11 mouse cellular contexts compared by ENCODE assay signal in genomic region chr6:134956388-134956787, GRCm38 (mm10). TPM values are rescaled to one million over a fixed set of nuclear protein-coding genes. Genes with fewer than 3 reads are reported as not detected.
DNase-seq lines count a peak whose midpoint lies in the region; ATAC-seq lines count a peak whose summit lies in the region.
"Had no signal": no experiment of that assay in that cellular context is flagged by ENCODE, and none has a peak within 500 bp of the region (broad histone marks: within the 10 kb centered on the region; RNA-seq: fewer than 3 reads in every experiment).

No protein-coding gene starts in this region.

- H3K9me3 ChIP-seq in kidney, embryonic 16.5 days (ENCODE audit: low read length): no peaks in the 10 kb centered on the region
- no peaks in the 10 kb centered on the region for H3K9me3 ChIP-seq in limb, embryonic 10.5 days (replicated peaks)
- H3K9me3 ChIP-seq: forebrain, embryonic 13.5 days; midbrain, embryonic 10.5 days had no signal

- no peak overlapping the region for H3K4me3 ChIP-seq in kidney, embryonic 16.5 days (ENCODE audit: low read length)
- no peak overlapping the region for H3K4me3 ChIP-seq in limb, embryonic 10.5 days
- H3K4me3 ChIP-seq: forebrain, embryonic 13.5 days; midbrain, embryonic 10.5 days had no signal

- 77% methylated on average over 4 of the region's 4 CpGs for WGBS in kidney, embryonic 16.5 days
- 81% methylated on average over 4 of the region's 4 CpGs for WGBS in limb, embryonic 10.5 days

- H3K4me2 ChIP-seq in kidney, embryonic 16.5 days (replicated peaks; ENCODE audit: low read depth, low read length): no peak overlapping the region
- H3K4me2 ChIP-seq: forebrain, embryonic 13.5 days had no signal

- no peak overlapping the region for H3K9ac ChIP-seq in kidney, embryonic 16.5 days (replicated peaks; ENCODE audit: low read length)
- H3K9ac ChIP-seq: forebrain, embryonic 13.5 days had no signal

- peaks cover 7% of the 10 kb centered on the region; the same call in 1 of the 2 replicates for H3K4me1 ChIP-seq in kidney, embryonic 16.5 days (ENCODE audit: insufficient read depth, low read length)
- no peaks in the 10 kb centered on the region; the same call in 1 of the 2 replicates for H3K4me1 ChIP-seq in limb, embryonic 10.5 days

- no peaks in the 10 kb centered on the region for H3K27me3 ChIP-seq in kidney, embryonic 16.5 days (ENCODE audit: insufficient read depth, low read length)
- H3K27me3 ChIP-seq in limb, embryonic 10.5 days (ENCODE audit: low read depth, poor library complexity, severe bottlenecking): no peaks in the 10 kb centered on the region

- 0 out of 2 replicates have a peak, but pooled peaks cover 4% of the 10 kb centered on the region for H3K36me3 ChIP-seq in kidney, embryonic 16.5 days (ENCODE audit: insufficient read depth, low read length)
- peaks cover 4% of the 10 kb centered on the region; the same call in 1 of the 2 replicates for H3K36me3 ChIP-seq in limb, embryonic 10.5 days

- no peak overlapping the region for H3K27ac ChIP-seq in kidney, embryonic 16.5 days (ENCODE audit: low read length)
- H3K27ac ChIP-seq in limb, embryonic 10.5 days: no peak overlapping the region
- H3K27ac ChIP-seq: forebrain, embryonic 13.5 days; midbrain, embryonic 10.5 days had no signal

- DNase-seq in kidney, adult 9 months: peak; percentile 27
- peak; percentile 28 for DNase-seq in A20 (ENCODE audit: low read depth, low spot score)
- peak; percentile 24 for DNase-seq in NIH3T3 (ENCODE audit: low read depth)
- DNase-seq in limb, embryonic 10.5 days (ENCODE audit: low spot score): no peak
- no peak for DNase-seq in heart, adult 18-20 months
- no peak for DNase-seq in embryo, embryonic 11 days
- DNase-seq: gastrocnemius, postnatal 36 days had no signal

- ATAC-seq in kidney, embryonic 16.5 days (ENCODE audit: low FRiP score, low TSS enrichment): no peak
- ATAC-seq in megakaryocyte-erythroid progenitor cell, adult 5-6 weeks (replicated peaks; ENCODE audit: low FRiP score, low TSS enrichment, poor library complexity, severe bottlenecking): 0 out of 2 replicates have a peak, but pooled peaks have one; percentile 38
- ATAC-seq: forebrain, embryonic 13.5 days had no signal

RNA-seq across cellular contexts. Expression of gene Apold1, which starts 25.1 kb away (rescaled TPM):
- polyA plus RNA-seq in kidney, embryonic 16.5 days (2015; fragmentation: Nextera tagmentation; extraction: Ambion mirVana): 3.7 and 4.4 TPM in 2 replicates
- total RNA-seq in megakaryocyte-erythroid progenitor cell, adult 5-6 weeks (2014; fragmentation: Nextera tagmentation): 0.90 and 1.5 TPM in 2 replicates
- 0.66 and 0.80 TPM in 2 replicates for total RNA-seq in megakaryocyte-erythroid progenitor cell, adult 5-6 weeks (2017)
- polyA plus RNA-seq in limb, embryonic 10.5 days (2016; fragmentation: Nextera tagmentation; extraction: Ambion mirVana): 2.4 and 3.1 TPM in 2 replicates
- total RNA-seq in heart, adult 18-20 months (2021): 1 to 10 TPM; 5.7 to 9.3 TPM

RNA-seq across cellular contexts. Expression of gene Cdkn1b, which starts 36.2 kb away (rescaled TPM):
- 13.4 and 15.1 TPM in 2 replicates for polyA plus RNA-seq in kidney, embryonic 16.5 days (2015; fragmentation: Nextera tagmentation; extraction: Ambion mirVana)
- total RNA-seq in megakaryocyte-erythroid progenitor cell, adult 5-6 weeks (2014; fragmentation: Nextera tagmentation): 17.2 and 22.1 TPM in 2 replicates
- 34.9 and 49.3 TPM in 2 replicates for total RNA-seq in megakaryocyte-erythroid progenitor cell, adult 5-6 weeks (2017)
- polyA plus RNA-seq in limb, embryonic 10.5 days (2016; fragmentation: Nextera tagmentation; extraction: Ambion mirVana): 8.4 and 10.3 TPM in 2 replicates
- total RNA-seq in heart, adult 18-20 months (2021): 10 to 100 TPM; 33.8 to 41.5 TPM

RNA-seq across cellular contexts. Expression of gene Ddx47, which starts 55.0 kb away (rescaled TPM):
- 126 TPM in 2 replicates for polyA plus RNA-seq in kidney, embryonic 16.5 days (2015; fragmentation: Nextera tagmentation; extraction: Ambion mirVana)
- 87.5 and 108 TPM in 2 replicates for total RNA-seq in megakaryocyte-erythroid progenitor cell, adult 5-6 weeks (2014; fragmentation: Nextera tagmentation)
- total RNA-seq in megakaryocyte-erythroid progenitor cell, adult 5-6 weeks (2017): 135 and 173 TPM in 2 replicates
- polyA plus RNA-seq in limb, embryonic 10.5 days (2016; fragmentation: Nextera tagmentation; extraction: Ambion mirVana): 129 and 134 TPM in 2 replicates
- total RNA-seq in heart, adult 18-20 months (2021): 10 to 100 TPM; 38.9 to 39.8 TPM

RNA-seq across cellular contexts. Expression of gene Gpr19, which starts 58.0 kb away (rescaled TPM):
- 13.5 and 13.6 TPM in 2 replicates for polyA plus RNA-seq in kidney, embryonic 16.5 days (2015; fragmentation: Nextera tagmentation; extraction: Ambion mirVana)
- 6.5 and 6.9 TPM in 2 replicates for total RNA-seq in megakaryocyte-erythroid progenitor cell, adult 5-6 weeks (2014; fragmentation: Nextera tagmentation)
- 4.5 and 7.0 TPM in 2 replicates for total RNA-seq in megakaryocyte-erythroid progenitor cell, adult 5-6 weeks (2017)
- 7.8 and 9.7 TPM in 2 replicates for polyA plus RNA-seq in limb, embryonic 10.5 days (2016; fragmentation: Nextera tagmentation; extraction: Ambion mirVana)
- 1 to 10 TPM; 3.9 to 5.0 TPM for total RNA-seq in heart, adult 18-20 months (2021)

Comparison
In these comparisons a context has a peak if more than half of its experiments do, and no peak if none do; other contexts are left out.
1. DNase-seq: peak in kidney, adult 9 months (single experiment), A20 (single experiment) and NIH3T3 (single experiment); none in limb, embryonic 10.5 days (single experiment), heart, adult 18-20 months (0 of 2) and embryo, embryonic 11 days (single experiment).